ENCODE assay signal across 11 mouse cellular contexts in genomic region chr11:72923116-72923515, GRCm38 (mm10). TPM values are rescaled to one million over a fixed set of nuclear protein-coding genes. Genes with fewer than 3 reads are reported as not detected.
A peak's percentile ranks its signal among the peaks of the same experiment; 100 is the strongest.
DNase-seq lines count a peak whose midpoint lies in the region; ATAC-seq and TF ChIP-seq lines count a peak whose summit lies in the region.
"Had no signal": no experiment of that assay in that cellular context is flagged by ENCODE, and none has a peak within 500 bp of the region (broad histone marks: within the 10 kb centered on the region; RNA-seq: fewer than 3 reads in every experiment).

No protein-coding gene starts in this region.

- H3K4me1 ChIP-seq in embryonic facial prominence, embryonic 14.5 days (ENCODE audit: control insufficient read depth, insufficient read depth, low read length) = no peaks in the 10 kb centered on the region
- peaks cover 12% of the 10 kb centered on the region for H3K4me1 ChIP-seq in embryonic facial prominence, embryonic 10.5 days
- H3K4me1 ChIP-seq in thymus, adult 2 months (replicated peaks; ENCODE audit: control insufficient read depth, insufficient read depth, low read length) = no peaks in the 10 kb centered on the region

- no peak overlapping the region for H3K9ac ChIP-seq in embryonic facial prominence, embryonic 14.5 days (ENCODE audit: low read depth, low read length)

- peak; percentile 12 for DNase-seq in embryonic facial prominence, embryonic 14.5 days (ENCODE audit: low spot score)
- no peak for DNase-seq in embryonic facial prominence, embryonic 10.5 days (ENCODE audit: low spot score)
- peak; percentile 38 for DNase-seq in urinary bladder, postnatal 14 days (ENCODE audit: low spot score)
- DNase-seq in urinary bladder, postnatal 25 days (ENCODE audit: low spot score) = no peak
- peak; percentile 76 for DNase-seq in lung, postnatal 10 days
- DNase-seq in testis, postnatal 10 days (ENCODE audit: low spot score) = no peak
- DNase-seq in Muller cell, postnatal 12 days (ENCODE audit: inconsistent ontology term) = no peak
- no peak for DNase-seq in thymus, adult 2 months
- DNase-seq: heart, adult 18-20 months; heart, postnatal 14 days; right cerebral cortex, adult 18-20 months had no signal

- TF ChIP-seq POLR2A in thymus, adult 2 months (IDR thresholded peaks at IDR 0.05; ENCODE audit: control insufficient read depth, extremely low read depth, insufficient read depth, low read length, poor library complexity) = no peak

- H3K9me3 ChIP-seq in embryonic facial prominence, embryonic 14.5 days (ENCODE audit: control insufficient read depth, low read length) = no peaks in the 10 kb centered on the region
- H3K9me3 ChIP-seq in embryonic facial prominence, embryonic 10.5 days = no peaks in the 10 kb centered on the region

- 63% methylated on average over 4 of the region's 4 CpGs for WGBS in embryonic facial prominence, embryonic 14.5 days
- WGBS in embryonic facial prominence, embryonic 10.5 days = 80% methylated on average over 4 of the region's 4 CpGs
- WGBS in thymus, adult 2 months = 73% methylated on average over 4 of the region's 4 CpGs

- H3K36me3 ChIP-seq in embryonic facial prominence, embryonic 14.5 days (ENCODE audit: control insufficient read depth, insufficient read depth, low read length) = peaks cover 64% of the 10 kb centered on the region
- peaks cover 64% of the 10 kb centered on the region for H3K36me3 ChIP-seq in embryonic facial prominence, embryonic 10.5 days (replicated peaks)
- peaks cover 17% of the 10 kb centered on the region for H3K36me3 ChIP-seq in thymus, adult 2 months (ENCODE audit: control insufficient read depth, insufficient read depth, low read length)

- no peak for ATAC-seq in embryonic facial prominence, embryonic 14.5 days (ENCODE audit: low read depth)

- no peaks in the 10 kb centered on the region for H3K27me3 ChIP-seq in embryonic facial prominence, embryonic 14.5 days (replicated peaks; ENCODE audit: control insufficient read depth, insufficient read depth, low read length)
- no peaks in the 10 kb centered on the region for H3K27me3 ChIP-seq in embryonic facial prominence, embryonic 10.5 days (replicated peaks; ENCODE audit: low read depth, poor library complexity, severe bottlenecking)
- no peaks in the 10 kb centered on the region for H3K27me3 ChIP-seq in thymus, adult 2 months (ENCODE audit: control insufficient read depth, insufficient read depth, low read length)

- H3K27ac ChIP-seq in embryonic facial prominence, embryonic 14.5 days (replicated peaks; ENCODE audit: low read depth, low read length) = no peak overlapping the region
- no peak overlapping the region for H3K27ac ChIP-seq in embryonic facial prominence, embryonic 10.5 days (replicated peaks)
- no peak overlapping the region for H3K27ac ChIP-seq in thymus, adult 2 months (ENCODE audit: control insufficient read depth, insufficient read depth, low read length)

- no peak for TF ChIP-seq CTCF in thymus, adult 2 months (IDR thresholded peaks at IDR 0.05; ENCODE audit: borderline replicate concordance, control insufficient read depth, extremely low read depth, insufficient read depth, low read length, poor library complexity)

- H3K4me3 ChIP-seq in embryonic facial prominence, embryonic 14.5 days (ENCODE audit: low read depth, low read length) = no peak overlapping the region
- no peak overlapping the region for H3K4me3 ChIP-seq in embryonic facial prominence, embryonic 10.5 days
- H3K4me3 ChIP-seq in thymus, adult 2 months (ENCODE audit: control insufficient read depth, insufficient read depth, low read length) = no peak overlapping the region

- H3K4me2 ChIP-seq in embryonic facial prominence, embryonic 14.5 days (ENCODE audit: low read depth, low read length) = no peak overlapping the region

RNA-seq across cellular contexts. Expression of gene Atp2a3, which starts 37.9 kb away (rescaled TPM):
- polyA plus RNA-seq in embryonic facial prominence, embryonic 14.5 days (2014; fragmentation: Nextera tagmentation; extraction: Ambion mirVana) = 4.8 and 5.6 TPM in 2 replicates
- polyA plus RNA-seq in embryonic facial prominence, embryonic 10.5 days (2016; fragmentation: Nextera tagmentation; extraction: Ambion mirVana) = 1.3 and 1.4 TPM in 2 replicates
- 478 and 539 TPM in 2 replicates for polyA plus RNA-seq in thymus, adult 2 months (2012; rRNA removed)

Comparison
In these comparisons a context has a peak if more than half of its experiments do, and no peak if none do; other contexts are left out.
1. DNase-seq: peak in embryonic facial prominence, embryonic 14.5 days (single experiment), urinary bladder, postnatal 14 days (single experiment) and lung, postnatal 10 days (single experiment); none in embryonic facial prominence, embryonic 10.5 days (single experiment), urinary bladder, postnatal 25 days (single experiment), testis, postnatal 10 days (single experiment), Muller cell, postnatal 12 days (single experiment) and thymus, adult 2 months (single experiment).
2. RNA of gene Atp2a3, which starts 37.9 kb away (polyA plus RNA-seq): 478 to 539 TPM in thymus, adult 2 months; 4.8 to 5.6 TPM in embryonic facial prominence, embryonic 14.5 days and 1.3 to 1.4 TPM in embryonic facial prominence, embryonic 10.5 days; every median in the first group is over 10 times any median in the second.